Mouse (Mus musculus) urinary bladder, adult 18-20 months (tissue): ENCODE measurements around the gene Pax3.

Experiments used
- DNase-seq, 2 experiments: peaks; one replicate each; pipeline ENCODE4 v3.0.0; 2022; ENCODE audit warnings: low spot score in 2 of 2, mixed read lengths in 2 of 2

Gene Pax3

GRCm38 (mm10) chr1:78172334-78172733, 24.6 kb downstream of the Pax3 start:
- no peak for DNase-seq

GRCm38 (mm10) chr1:78171671-78172070, 25.3 kb downstream of the Pax3 start:
- DNase-seq: no peak

GRCm38 (mm10) chr1:78170771-78171170, 26.2 kb downstream of the Pax3 start:
- DNase-seq: no peak

GRCm38 (mm10) chr1:78168796-78169195, 28.1 kb downstream of the Pax3 start:
- DNase-seq: no peak

GRCm38 (mm10) chr1:78167577-78168286, 29.2 kb downstream of the Pax3 start:
- DNase-seq: no peak

GRCm38 (mm10) chr1:78161745-78162144, 35.2 kb downstream of the Pax3 start:
- no peak for DNase-seq

GRCm38 (mm10) chr1:78157930-78158329, 39.0 kb downstream of the Pax3 start:
- no peak for DNase-seq

- no peak for DNase-seq
Measured at GRCm38 (mm10) chr1:78155796-78156195, 41.1 kb downstream of the Pax3 start.

- DNase-seq: no peak
Measured at GRCm38 (mm10) chr1:78148011-78148623, 48.8 kb downstream of the Pax3 start.

GRCm38 (mm10) chr1:78143403-78143802, 53.5 kb downstream of the Pax3 start:
- no peak for DNase-seq

- no peak for DNase-seq
Measured at GRCm38 (mm10) chr1:78142912-78143311, 54.0 kb downstream of the Pax3 start.

GRCm38 (mm10) chr1:78141741-78142501, 55.0 kb downstream of the Pax3 start:
- DNase-seq: no peak

GRCm38 (mm10) chr1:78141314-78141713, 55.6 kb downstream of the Pax3 start:
- DNase-seq: no peak

- no peak for DNase-seq
Measured at GRCm38 (mm10) chr1:78140505-78141303, 56.2 kb downstream of the Pax3 start.

GRCm38 (mm10) chr1:78139287-78139686, 57.6 kb downstream of the Pax3 start:
- DNase-seq: no peak

GRCm38 (mm10) chr1:78129267-78129666, 67.7 kb downstream of the Pax3 start:
- DNase-seq: no peak

GRCm38 (mm10) chr1:78119899-78120560, 76.9 kb downstream of the Pax3 start:
- DNase-seq: no peak

- no peak for DNase-seq
Measured at GRCm38 (mm10) chr1:78116046-78116445, 80.9 kb downstream of the Pax3 start.

GRCm38 (mm10) chr1:78110311-78110710, 86.6 kb downstream of the Pax3 start:
- no peak for DNase-seq

- DNase-seq: no peak
Measured at GRCm38 (mm10) chr1:78103511-78103910, 93.4 kb downstream of the Pax3 start.

GRCm38 (mm10) chr1:78093619-78094018, 103.3 kb downstream of the Pax3 start:
- no peak for DNase-seq
